Mouse (Mus musculus) intestine, embryonic 16.5 days (tissue): ENCODE measurements around the gene Tenm2. TPM values are rescaled to one million over a fixed set of nuclear protein-coding genes. Genes with fewer than 3 reads are reported as not detected.

Source experiments
- ATAC-seq: fragments of 200-750 bp; cut with Nextera tagmentation; 2 replicates; pipeline ENCODE4 v1.8.0; 2017; ENCODE audit warnings: moderate TSS enrichment, moderate library complexity
- H3K27ac ChIP-seq: fragments of 300-500 bp; sonication (generic); 2 replicates; pipeline ENCODE4 v1.5.1; 2014; ENCODE audit warnings: mild to moderate bottlenecking, low read length
- H3K27me3 ChIP-seq: fragments of 300-500 bp; sonication (generic); replicated peaks from 2 replicates; pipeline ENCODE4 v1.6.1; 2014; ENCODE audit warnings: low read length, control low read depth, mixed read lengths; ENCODE audit not compliant: control insufficient read depth, insufficient read depth
- H3K36me3 ChIP-seq: fragments of 300-500 bp; sonication (generic); 2 replicates; pipeline ENCODE4 v1.6.1; 2014; ENCODE audit warnings: low read length, control low read depth; ENCODE audit not compliant: control insufficient read depth, insufficient read depth
- H3K4me1 ChIP-seq: fragments of 300-500 bp; sonication (generic); 2 replicates; pipeline ENCODE4 v1.6.1; 2014; ENCODE audit warnings: low read length, control low read depth, mixed read lengths; ENCODE audit not compliant: control insufficient read depth, insufficient read depth
- H3K4me2 ChIP-seq: fragments of 300-500 bp; sonication (generic); 2 replicates; pipeline ENCODE4 v1.6.1; 2014; ENCODE audit warnings: low read depth, low read length, control low read depth
- H3K4me3 ChIP-seq: fragments of 300-500 bp; sonication (generic); 2 replicates; pipeline ENCODE4 v1.5.1; 2014; ENCODE audit warnings: mild to moderate bottlenecking, low read length
- H3K9ac ChIP-seq: fragments of 300-500 bp; sonication (generic); 2 replicates; pipeline ENCODE4 v1.6.1; 2014; ENCODE audit warnings: low read depth, low read length
- H3K9me3 ChIP-seq: fragments of 300-500 bp; sonication (generic); 2 replicates; pipeline ENCODE4 v1.6.1; 2016; ENCODE audit warnings: low read length, control low read depth; ENCODE audit not compliant: control insufficient read depth
- WGBS: fragments of 180-500 bp; shearing (Covaris S2); extraction: QIAGEN DNeasy Blood & Tissue Kit; methylation state at CpG from one replicate; pipeline ENCODE4 v1.1.7; 2014; 5-methylcytosine and 5-hydroxymethylcytosine counted together
- polyA plus RNA-seq: library from polyadenylated mRNA; unstranded; fragments of >200 nt; fragmentation: Nextera tagmentation; extraction: Ambion mirVana; gene quantifications from 2 replicates; pipeline ENCODE4 v1.2.1, GENCODE M21; 2015

The Tenm2 gene
- polyA plus RNA-seq, 1 experiment from 2014 or later, result 0.70 TPM

DNA sequence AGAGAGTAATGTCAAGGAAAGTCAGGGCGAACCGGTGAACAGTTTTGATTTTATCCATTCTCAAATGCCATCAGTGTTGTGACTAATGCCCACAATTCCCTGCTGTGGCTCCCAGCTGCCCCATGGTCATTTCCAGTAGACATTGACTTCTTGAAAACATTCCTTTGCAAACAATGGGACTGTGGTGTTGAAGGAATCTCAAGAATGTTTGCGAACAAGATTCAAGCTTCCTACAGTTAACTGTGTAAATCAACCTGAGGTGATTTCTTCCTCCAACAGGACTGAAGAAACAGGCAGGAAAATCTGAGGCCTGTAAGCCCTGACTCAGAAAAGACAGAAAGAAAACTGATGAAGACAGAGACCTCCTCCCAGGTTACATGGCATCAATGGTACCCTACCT lies 196.5 kb downstream of the Tenm2 start:
- Histone ChIP-seq H3K4me2 (no peak overlapping the region), H3K27ac (no peak overlapping the region), H3K9me3 (no peaks in the 10 kb centered on the region), H3K27me3 (no peaks in the 10 kb centered on the region), H3K36me3 (no peaks in the 10 kb centered on the region), H3K9ac (no peak overlapping the region), H3K4me1 (no peaks in the 10 kb centered on the region), H3K4me3 (no peak overlapping the region)
- no peak for ATAC-seq
- WGBS, result 79% methylated on average over 3 of the region's 3 CpGs

GRCm38 (mm10) chr11:37031305-37032055 lies 204.3 kb downstream of the Tenm2 start:
- 60% methylated on average over 7 of the region's 7 CpGs for WGBS
- no peak for ATAC-seq
- Histone ChIP-seq H3K27me3 (no peaks in the 10 kb centered on the region), H3K9me3 (no peaks in the 10 kb centered on the region), H3K4me3 (no peak overlapping the region), H3K4me1 (no peaks in the 10 kb centered on the region), H3K9ac (no peak overlapping the region), H3K4me2 (no peak overlapping the region), H3K27ac (no peak overlapping the region), H3K36me3 (no peaks in the 10 kb centered on the region)

DNA sequence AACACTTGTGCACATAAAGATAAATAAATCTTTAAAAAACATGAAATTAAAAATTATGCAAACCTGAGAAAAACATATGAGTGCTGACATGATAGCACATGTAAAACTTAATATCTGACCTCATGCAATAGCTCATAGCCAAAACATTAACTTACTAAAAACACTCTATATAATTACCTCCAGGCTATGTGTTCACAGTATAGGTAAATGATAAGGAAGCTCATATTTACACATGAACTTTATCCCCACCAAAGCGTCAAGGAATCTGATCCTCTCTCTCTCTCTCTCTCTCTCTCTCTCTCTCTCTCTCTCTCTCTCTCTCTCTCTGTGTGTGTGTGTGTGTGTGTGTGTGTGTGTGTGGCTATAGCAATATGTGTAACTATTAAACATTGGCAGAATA lies 223.9 kb downstream of the Tenm2 start:
- H3K27ac ChIP-seq, result no peak overlapping the region
- no peaks in the 10 kb centered on the region for H3K9me3 ChIP-seq
- no peaks in the 10 kb centered on the region for H3K36me3 ChIP-seq
- H3K4me2 ChIP-seq, result no peak overlapping the region
- H3K4me3 ChIP-seq, result no peak overlapping the region
- 44% methylated on average over 1 of the region's 1 CpGs for WGBS
- H3K9ac ChIP-seq, result no peak overlapping the region
- no peaks in the 10 kb centered on the region for H3K27me3 ChIP-seq
- ATAC-seq, result peak; percentile 67; the same call in 1 of the 2 replicates
- H3K4me1 ChIP-seq, result no peaks in the 10 kb centered on the region

- H3K36me3 ChIP-seq, result no peaks in the 10 kb centered on the region
- no peak overlapping the region for H3K4me3 ChIP-seq
- 63% methylated on average over 1 of the region's 1 CpGs for WGBS
- H3K4me1 ChIP-seq, result no peaks in the 10 kb centered on the region
- H3K9me3 ChIP-seq, result no peaks in the 10 kb centered on the region
- no peak overlapping the region for H3K4me2 ChIP-seq
- no peak for ATAC-seq
- no peak overlapping the region for H3K27ac ChIP-seq
- no peak overlapping the region for H3K9ac ChIP-seq
- H3K27me3 ChIP-seq, result no peaks in the 10 kb centered on the region
Measured at GRCm38 (mm10) chr11:37009243-37009642, 226.5 kb downstream of the Tenm2 start.

- Histone ChIP-seq H3K27me3 (no peaks in the 10 kb centered on the region), H3K4me3 (no peak overlapping the region), H3K4me1 (no peaks in the 10 kb centered on the region), H3K9me3 (no peaks in the 10 kb centered on the region), H3K36me3 (no peaks in the 10 kb centered on the region), H3K27ac (no peak overlapping the region), H3K9ac (no peak overlapping the region), H3K4me2 (no peak overlapping the region)
- 24% methylated on average over 3 of the region's 3 CpGs for WGBS
- no peak for ATAC-seq
Measured at GRCm38 (mm10) chr11:36997668-36998067, 238.1 kb downstream of the Tenm2 start.

DNA sequence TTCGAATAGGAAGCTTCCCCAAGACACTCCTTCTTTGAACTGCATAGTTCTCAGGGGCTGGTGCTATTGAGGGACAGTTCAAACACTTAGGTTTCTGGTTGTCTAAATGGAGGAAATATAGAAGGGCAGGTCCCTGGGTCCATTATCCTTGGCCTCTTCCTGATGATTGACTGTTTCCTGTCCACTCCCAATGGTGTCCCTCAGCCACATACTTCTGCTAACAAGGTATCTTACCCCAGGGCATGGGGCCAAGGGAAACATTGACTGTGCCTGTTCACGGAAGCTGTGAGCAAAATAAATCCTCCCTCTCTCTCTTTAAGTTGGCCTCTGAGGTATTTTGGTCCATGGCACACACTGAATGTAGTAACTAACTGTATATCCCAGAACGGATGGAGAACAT lies 244.9 kb downstream of the Tenm2 start:
- H3K27me3 ChIP-seq, result no peaks in the 10 kb centered on the region
- 71% methylated on average over 3 of the region's 3 CpGs for whole genome bisulfite sequencing
- H3K27ac ChIP-seq, result no peak overlapping the region
- H3K36me3 ChIP-seq, result no peaks in the 10 kb centered on the region
- H3K4me2 ChIP-seq, result no peak overlapping the region
- H3K4me3 ChIP-seq, result no peak overlapping the region
- no peak overlapping the region for H3K9ac ChIP-seq
- no peaks in the 10 kb centered on the region for H3K4me1 ChIP-seq
- H3K9me3 ChIP-seq, result no peaks in the 10 kb centered on the region
- no peak for ATAC-seq

DNA sequence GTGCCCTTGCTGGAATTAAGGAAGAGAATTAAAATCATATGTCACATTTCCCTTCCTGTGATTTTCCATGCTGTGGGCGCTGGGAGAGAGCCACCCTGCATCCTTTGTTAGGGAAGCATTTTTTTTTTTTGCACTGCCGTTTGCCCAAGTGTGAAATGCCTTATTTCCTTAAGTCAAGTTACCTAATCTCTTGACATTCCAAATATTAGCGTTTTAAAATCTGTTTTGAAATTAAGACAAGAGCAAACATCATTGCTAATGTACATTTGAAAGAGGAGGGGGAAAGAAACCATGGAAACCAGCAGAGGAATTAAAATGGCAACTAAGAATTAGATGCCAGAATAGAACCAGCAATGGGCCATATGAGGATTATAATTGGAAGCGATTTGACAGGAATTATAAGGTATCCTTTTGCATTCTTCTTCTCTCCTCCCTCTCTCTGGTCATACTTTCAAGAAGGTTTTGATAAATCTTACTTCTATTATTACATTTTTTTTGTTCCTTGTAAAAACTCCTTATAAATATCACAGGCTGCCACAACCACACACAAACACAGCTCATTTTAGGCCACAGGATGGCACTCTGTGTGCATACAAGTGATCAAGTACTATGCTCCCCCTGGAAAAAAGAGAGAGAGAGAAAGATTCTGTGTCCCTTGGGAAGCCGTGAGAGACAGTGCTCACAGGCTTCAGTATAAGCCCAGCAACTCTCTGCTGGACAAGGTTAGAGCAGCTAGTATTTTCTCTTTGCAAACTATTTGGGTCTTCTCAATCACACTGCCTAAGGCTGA lies 246.8 kb downstream of the Tenm2 start:
- Histone ChIP-seq H3K27ac (no peak overlapping the region), H3K9me3 (no peaks in the 10 kb centered on the region), H3K9ac (no peak overlapping the region), H3K36me3 (no peaks in the 10 kb centered on the region), H3K27me3 (no peaks in the 10 kb centered on the region), H3K4me3 (no peak overlapping the region), H3K4me2 (no peak overlapping the region), H3K4me1 (no peaks in the 10 kb centered on the region)
- no peak for ATAC-seq
- 43% methylated on average over 5 of the region's 5 CpGs for WGBS

- 66% methylated on average over 2 of the region's 2 CpGs for WGBS
- Histone ChIP-seq H3K9me3 (no peaks in the 10 kb centered on the region), H3K4me3 (no peak overlapping the region), H3K27me3 (no peaks in the 10 kb centered on the region), H3K4me2 (no peak overlapping the region), H3K36me3 (no peaks in the 10 kb centered on the region), H3K9ac (no peak overlapping the region), H3K27ac (no peak overlapping the region), H3K4me1 (no peaks in the 10 kb centered on the region)
- no peak for ATAC-seq
Measured at GRCm38 (mm10) chr11:36974142-36974541, 261.6 kb downstream of the Tenm2 start.

- Histone ChIP-seq H3K9me3 (no peaks in the 10 kb centered on the region), H3K4me1 (no peaks in the 10 kb centered on the region), H3K4me2 (no peak overlapping the region), H3K4me3 (no peak overlapping the region), H3K27ac (no peak overlapping the region), H3K36me3 (no peaks in the 10 kb centered on the region), H3K9ac (no peak overlapping the region), H3K27me3 (no peaks in the 10 kb centered on the region)
- no peak for ATAC-seq
- 77% methylated on average over 5 of the region's 5 CpGs for WGBS
Measured at GRCm38 (mm10) chr11:36958102-36958501, 277.7 kb downstream of the Tenm2 start.
